Mouse (Mus musculus): ENCODE data around the gene Ank. TPM values are rescaled to one million over a fixed set of nuclear protein-coding genes. Genes with fewer than 3 reads are reported as not detected.
A peak's percentile ranks its signal among the peaks of the same experiment; 100 is the strongest.
"Not testable (repeated sequence)": the region's sequence is repeated elsewhere in the genome, so short reads cannot be mapped to it uniquely, and the experiment has no call there.

The Ank gene
- total RNA-seq, 1 experiment from 2014 or later, result 12.1 TPM

DNA sequence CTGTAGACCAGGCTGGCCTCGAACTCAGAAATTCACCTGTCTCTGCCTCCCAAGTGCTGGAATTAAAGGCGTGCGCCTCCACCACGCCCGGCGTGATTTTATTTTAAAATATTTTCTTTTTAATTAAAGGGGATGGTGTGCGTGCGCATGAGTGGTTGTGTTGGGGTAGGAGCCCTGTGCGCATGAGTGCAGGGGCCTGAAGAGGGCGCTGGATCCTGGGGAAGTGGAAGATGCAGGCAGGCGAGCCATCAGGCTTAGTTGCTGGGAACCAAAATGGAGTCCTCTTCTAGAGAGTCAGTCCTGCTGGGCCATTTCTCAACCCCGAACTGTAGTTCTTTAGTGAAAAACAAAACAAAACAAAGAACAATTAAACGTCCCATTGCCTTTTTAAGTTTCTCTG lies 2.6 kb upstream of the Ank start:
- no peak for ATAC-seq (replicated peaks; ENCODE audit: insufficient number of reproducible peaks, low FRiP score, low TSS enrichment, poor library complexity, severe bottlenecking)

DNA sequence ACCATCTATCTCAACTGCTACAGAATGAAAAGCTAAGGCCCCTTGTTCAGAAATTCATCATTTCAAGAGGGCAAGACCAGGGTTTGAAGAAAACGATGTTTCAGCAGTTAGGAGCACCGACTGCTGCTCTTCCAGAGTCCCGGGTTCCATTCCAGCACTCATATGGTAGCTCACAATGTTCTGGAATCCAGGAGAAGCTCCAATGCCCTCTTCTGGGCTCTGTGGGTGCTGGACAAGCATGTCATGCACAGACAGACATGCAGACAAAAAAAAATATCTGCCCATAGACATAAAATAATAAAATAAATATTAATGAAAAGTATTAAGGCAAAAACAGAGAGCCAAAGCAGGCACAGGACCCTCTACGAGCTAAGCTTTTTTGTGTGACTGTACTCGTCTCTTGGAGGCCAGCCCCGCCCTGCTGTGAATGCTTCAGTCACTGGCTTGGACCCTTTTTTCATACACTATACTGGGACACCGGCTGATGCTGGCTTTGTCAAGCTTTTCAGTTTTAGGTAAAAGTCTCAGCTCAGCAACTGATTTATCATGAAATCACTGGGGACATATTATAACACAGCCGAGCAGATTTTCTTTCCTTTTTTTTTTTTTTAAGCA lies 979 bp upstream of the Ank start:
- ATAC-seq (replicated peaks; ENCODE audit: insufficient number of reproducible peaks, low FRiP score, low TSS enrichment, poor library complexity, severe bottlenecking), result no peak

- no peak for ATAC-seq (replicated peaks; ENCODE audit: insufficient number of reproducible peaks, low FRiP score, low TSS enrichment, poor library complexity, severe bottlenecking)
Measured at GRCm38 (mm10) chr15:27467081-27467491, 609 bp downstream of the Ank start.

DNA sequence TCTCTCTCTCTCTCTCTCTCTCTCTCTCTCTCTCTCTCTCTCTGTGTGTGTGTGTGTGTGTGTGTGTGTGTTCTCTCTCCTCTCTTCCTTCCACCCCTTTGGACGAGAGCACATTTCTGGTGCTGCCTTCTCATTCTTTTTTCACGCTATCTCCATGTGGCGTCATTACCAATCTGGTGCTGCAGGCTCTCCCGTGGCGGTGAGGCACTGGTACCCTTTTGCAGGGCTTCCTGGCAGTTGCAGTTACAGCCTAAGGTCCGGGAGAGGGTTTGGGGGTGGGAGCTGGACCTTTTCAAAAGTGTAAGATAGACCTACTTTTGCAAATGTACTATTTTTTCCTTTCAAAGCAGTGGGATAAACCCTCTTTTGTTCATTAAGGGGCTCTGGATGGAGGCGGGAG lies 1.2 kb downstream of the Ank start:
- no peak for ATAC-seq (replicated peaks; ENCODE audit: insufficient number of reproducible peaks, low FRiP score, low TSS enrichment, poor library complexity, severe bottlenecking)

- peak; percentile 46 for ATAC-seq (replicated peaks; ENCODE audit: insufficient number of reproducible peaks, low FRiP score, low TSS enrichment, poor library complexity, severe bottlenecking)
Measured at GRCm38 (mm10) chr15:27468822-27469488, 2.5 kb downstream of the Ank start.

- ATAC-seq (replicated peaks; ENCODE audit: insufficient number of reproducible peaks, low FRiP score, low TSS enrichment, poor library complexity, severe bottlenecking), result not testable (repeated sequence)
Measured at GRCm38 (mm10) chr15:27470346-27470745, 3.9 kb downstream of the Ank start.

- ATAC-seq (replicated peaks; ENCODE audit: insufficient number of reproducible peaks, low FRiP score, low TSS enrichment, poor library complexity, severe bottlenecking), result no peak
Measured at GRCm38 (mm10) chr15:27472315-27472714, 5.8 kb downstream of the Ank start.

DNA sequence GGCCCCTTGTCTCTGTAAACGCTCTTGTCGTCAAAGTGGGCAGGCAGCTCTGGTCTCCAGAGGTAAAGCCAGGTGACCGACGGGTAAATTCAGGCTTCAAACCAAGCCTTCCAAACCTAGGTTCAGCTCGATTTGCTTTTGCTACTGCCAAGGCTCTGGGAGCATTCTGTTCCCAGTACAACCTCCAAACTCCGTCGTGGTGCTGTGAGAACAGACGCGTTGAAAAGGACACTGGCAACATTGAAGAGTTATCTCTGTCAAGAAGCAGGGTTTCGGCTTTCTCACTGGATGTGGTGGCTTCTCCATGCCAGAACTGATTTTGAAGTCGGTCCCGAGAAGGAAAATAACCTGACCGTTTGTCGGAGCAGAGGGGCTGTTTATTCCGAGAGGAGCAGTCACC lies 9.5 kb downstream of the Ank start:
- ATAC-seq (replicated peaks; ENCODE audit: insufficient number of reproducible peaks, low FRiP score, low TSS enrichment, poor library complexity, severe bottlenecking), result no peak

GRCm38 (mm10) chr15:27476671-27477070 lies 10.2 kb downstream of the Ank start:
- no peak for ATAC-seq (replicated peaks; ENCODE audit: insufficient number of reproducible peaks, low FRiP score, low TSS enrichment, poor library complexity, severe bottlenecking)

DNA sequence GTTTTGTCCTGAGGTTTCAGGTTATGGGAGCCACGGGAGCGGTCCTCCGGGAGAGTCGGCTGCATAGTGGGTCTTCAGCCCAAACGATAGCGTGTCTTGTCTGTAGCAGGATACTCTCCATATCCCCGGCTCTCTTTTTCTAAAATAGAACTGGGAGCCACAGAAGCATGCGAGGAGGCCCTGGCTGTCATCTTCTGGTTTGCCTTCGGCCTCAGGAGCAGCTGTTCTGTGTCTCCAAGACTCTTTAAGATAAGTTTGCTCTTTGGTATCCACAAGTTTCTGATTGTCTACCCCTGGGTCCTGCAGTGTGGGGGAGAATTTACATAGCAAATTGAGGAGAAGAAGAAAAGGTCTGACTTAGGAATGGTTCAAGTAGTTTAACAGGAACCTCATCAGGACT lies 10.7 kb downstream of the Ank start:
- no peak for ATAC-seq (replicated peaks; ENCODE audit: insufficient number of reproducible peaks, low FRiP score, low TSS enrichment, poor library complexity, severe bottlenecking)

DNA sequence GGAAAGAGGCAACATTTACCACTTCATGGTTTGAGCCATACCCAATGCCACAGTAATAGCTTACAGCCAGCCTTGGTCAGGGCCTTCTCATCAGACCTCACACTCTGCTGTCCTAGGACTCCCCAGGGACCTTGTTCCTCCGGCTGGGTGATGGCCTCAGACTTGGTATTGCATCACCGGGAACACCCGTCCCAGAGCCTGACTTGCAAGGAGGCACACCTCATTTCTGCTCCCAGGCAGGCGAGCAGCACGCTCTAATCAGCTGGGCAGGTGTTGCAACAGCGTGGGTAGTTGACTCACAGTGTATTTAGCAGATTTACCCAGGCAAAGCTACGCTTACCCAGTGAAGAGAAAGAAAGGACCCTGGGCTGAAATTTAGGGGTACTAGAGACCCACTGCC lies 11.2 kb downstream of the Ank start:
- peak; percentile 60 for ATAC-seq (replicated peaks; ENCODE audit: insufficient number of reproducible peaks, low FRiP score, low TSS enrichment, poor library complexity, severe bottlenecking)

DNA sequence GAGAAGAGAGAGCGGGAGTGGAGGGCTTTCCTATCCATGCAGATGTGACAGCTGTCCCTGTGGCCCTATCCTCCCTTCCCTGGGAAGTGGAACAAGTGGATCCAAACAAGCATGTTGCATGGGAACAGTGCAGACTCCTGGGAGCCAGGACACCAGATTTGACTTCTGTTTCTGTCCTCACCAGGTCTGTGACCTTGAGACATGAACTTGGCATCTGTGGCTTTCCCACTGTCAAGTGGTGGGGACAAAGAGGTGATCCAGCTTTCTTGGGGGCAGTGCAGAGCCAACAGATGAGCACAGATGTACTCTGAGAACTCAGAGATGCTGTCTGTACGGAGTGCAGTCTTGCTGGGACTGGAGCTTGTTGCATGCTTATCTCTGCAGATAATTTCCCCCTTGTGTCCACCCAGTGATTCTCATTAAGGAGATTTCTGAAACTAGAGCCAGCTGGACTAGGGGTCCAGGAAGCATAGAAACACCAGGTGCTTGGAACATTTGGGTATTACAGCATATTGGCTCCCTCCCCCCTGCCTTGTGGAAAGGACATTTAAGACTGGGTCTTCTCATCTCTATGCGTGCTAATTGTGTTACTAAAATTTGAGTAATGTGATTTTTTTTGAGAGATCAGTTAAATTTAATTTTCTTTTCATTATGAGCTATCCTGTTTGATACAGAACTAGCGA lies 14.0 kb downstream of the Ank start:
- ATAC-seq (replicated peaks; ENCODE audit: insufficient number of reproducible peaks, low FRiP score, low TSS enrichment, poor library complexity, severe bottlenecking), result no peak

DNA sequence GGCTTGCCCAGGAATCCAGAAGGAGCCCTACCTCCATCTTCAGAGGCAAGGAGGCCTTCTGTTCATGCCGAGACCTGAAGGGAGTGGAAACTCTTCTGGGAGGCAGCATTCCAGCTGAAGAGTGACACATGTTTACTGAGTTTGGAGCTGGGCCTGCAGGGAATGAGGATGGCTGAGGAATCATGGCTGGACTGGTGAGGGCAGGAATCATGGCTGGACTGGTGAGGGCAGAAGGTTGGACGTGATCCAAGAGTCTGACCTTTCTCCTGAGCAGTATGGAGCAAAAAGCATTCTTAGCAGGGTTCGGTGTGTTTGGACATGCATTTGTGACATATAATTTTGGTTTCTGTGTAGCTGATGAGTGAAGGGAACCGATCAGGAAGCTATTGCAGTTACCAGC lies 15.5 kb downstream of the Ank start:
- no peak for ATAC-seq (replicated peaks; ENCODE audit: insufficient number of reproducible peaks, low FRiP score, low TSS enrichment, poor library complexity, severe bottlenecking)

- no peak for ATAC-seq (replicated peaks; ENCODE audit: insufficient number of reproducible peaks, low FRiP score, low TSS enrichment, poor library complexity, severe bottlenecking)
Measured at GRCm38 (mm10) chr15:27483183-27483582, 16.7 kb downstream of the Ank start.

DNA sequence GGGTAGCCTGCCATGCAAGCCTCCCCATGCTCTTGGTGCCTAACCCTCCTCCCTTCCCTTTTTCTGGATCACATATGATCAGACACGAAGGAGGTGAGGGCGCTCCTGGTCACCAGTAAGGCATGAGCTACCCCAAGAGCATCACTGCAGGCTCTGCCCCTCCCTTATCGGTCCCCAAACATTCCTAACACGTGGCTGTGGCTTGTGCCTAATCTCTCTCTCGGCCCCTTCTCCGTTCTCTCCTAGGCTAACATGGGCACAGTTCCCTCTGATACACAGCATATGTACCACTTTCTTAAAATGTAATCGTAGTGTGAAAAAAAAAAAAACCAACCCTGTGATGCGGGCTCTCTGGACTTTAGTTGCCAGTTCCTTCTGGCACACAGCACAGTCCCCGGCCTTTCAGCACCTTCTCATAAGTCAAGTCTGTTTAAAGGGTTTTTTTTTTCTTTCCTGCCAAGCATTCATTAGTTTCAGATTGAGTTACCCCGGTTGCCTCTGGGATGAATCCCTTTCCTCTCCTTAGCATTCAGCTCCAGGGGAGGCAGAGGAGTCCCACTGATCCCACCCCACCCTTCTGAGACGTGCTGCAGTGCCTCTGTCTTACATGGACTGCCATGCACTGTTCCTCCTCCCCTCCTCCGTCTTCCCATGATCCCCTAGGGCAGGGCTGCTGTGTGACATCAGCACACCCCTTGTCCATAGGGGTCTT lies 19.2 kb downstream of the Ank start:
- no peak for ATAC-seq (replicated peaks; ENCODE audit: insufficient number of reproducible peaks, low FRiP score, low TSS enrichment, poor library complexity, severe bottlenecking)

DNA sequence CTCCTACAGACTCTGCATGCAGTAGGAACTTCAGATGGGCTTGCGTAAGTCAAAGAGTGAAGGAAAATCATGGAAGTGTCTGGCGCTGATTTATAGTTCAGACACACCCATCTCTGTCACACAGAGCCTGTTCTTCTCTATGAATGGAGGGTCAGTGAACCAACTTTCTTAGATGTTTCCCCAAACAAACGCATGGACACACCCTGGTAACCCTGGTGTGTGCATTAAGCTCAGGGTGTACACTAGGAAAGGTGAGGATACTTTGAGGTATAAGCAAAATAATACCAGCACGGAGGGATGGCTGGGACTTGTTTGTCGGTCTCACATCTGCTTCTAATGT lies 19.8 kb downstream of the Ank start:
- no peak for ATAC-seq (replicated peaks; ENCODE audit: insufficient number of reproducible peaks, low FRiP score, low TSS enrichment, poor library complexity, severe bottlenecking)

DNA sequence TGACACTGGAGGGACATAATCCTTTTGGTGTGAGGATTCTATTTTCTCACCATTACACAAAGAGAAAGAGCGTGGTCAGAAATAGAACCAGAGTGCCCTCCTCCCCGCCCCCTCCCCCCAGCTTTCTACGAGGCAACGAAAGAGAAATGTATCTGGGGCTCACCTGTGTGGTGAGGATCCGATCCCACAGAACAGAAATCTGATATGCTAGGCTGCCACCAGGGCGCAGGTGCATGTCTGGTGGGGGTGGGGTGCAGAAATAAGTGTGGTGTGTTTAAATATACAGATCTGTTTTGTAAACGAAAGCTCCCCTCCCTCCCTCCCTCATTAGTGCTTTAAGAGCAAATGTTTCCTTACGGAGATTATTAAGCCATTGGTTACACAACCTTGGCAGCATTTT lies 20.6 kb downstream of the Ank start:
- no peak for ATAC-seq (replicated peaks; ENCODE audit: insufficient number of reproducible peaks, low FRiP score, low TSS enrichment, poor library complexity, severe bottlenecking)

DNA sequence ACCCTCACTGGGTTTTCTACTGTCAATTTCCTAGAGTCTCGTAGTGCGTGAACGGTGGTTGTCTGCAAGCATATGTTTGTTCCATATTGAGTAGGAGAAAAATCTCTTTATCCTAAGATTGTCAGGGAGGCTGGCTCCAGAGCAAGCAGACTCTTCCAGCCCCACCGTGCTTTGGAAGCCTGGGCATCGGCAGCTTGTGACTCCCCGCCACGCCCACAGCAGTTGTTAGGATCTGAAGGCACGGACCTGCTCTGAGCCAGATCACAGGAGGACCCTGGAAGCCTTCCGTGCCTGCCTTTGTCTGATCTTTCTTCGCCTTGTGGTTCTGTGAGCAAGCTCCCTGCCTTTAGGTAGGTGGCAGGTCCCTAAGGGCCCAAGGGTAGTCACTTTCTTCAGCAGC lies 21.6 kb downstream of the Ank start:
- no peak for ATAC-seq (replicated peaks; ENCODE audit: insufficient number of reproducible peaks, low FRiP score, low TSS enrichment, poor library complexity, severe bottlenecking)

GRCm38 (mm10) chr15:27490676-27491075 lies 24.2 kb downstream of the Ank start:
- no peak for ATAC-seq (replicated peaks; ENCODE audit: insufficient number of reproducible peaks, low FRiP score, low TSS enrichment, poor library complexity, severe bottlenecking)

Measured in monocyte, adult 5-6 weeks (primary cell).